Mouse (Mus musculus): ENCODE results near the gene Iscu. TPM values are rescaled to one million over a fixed set of nuclear protein-coding genes. Genes with fewer than 3 reads are reported as not detected.

Gene Iscu
- polyA plus RNA-seq, 1 experiment from 2014 or later: 105 TPM

DNA sequence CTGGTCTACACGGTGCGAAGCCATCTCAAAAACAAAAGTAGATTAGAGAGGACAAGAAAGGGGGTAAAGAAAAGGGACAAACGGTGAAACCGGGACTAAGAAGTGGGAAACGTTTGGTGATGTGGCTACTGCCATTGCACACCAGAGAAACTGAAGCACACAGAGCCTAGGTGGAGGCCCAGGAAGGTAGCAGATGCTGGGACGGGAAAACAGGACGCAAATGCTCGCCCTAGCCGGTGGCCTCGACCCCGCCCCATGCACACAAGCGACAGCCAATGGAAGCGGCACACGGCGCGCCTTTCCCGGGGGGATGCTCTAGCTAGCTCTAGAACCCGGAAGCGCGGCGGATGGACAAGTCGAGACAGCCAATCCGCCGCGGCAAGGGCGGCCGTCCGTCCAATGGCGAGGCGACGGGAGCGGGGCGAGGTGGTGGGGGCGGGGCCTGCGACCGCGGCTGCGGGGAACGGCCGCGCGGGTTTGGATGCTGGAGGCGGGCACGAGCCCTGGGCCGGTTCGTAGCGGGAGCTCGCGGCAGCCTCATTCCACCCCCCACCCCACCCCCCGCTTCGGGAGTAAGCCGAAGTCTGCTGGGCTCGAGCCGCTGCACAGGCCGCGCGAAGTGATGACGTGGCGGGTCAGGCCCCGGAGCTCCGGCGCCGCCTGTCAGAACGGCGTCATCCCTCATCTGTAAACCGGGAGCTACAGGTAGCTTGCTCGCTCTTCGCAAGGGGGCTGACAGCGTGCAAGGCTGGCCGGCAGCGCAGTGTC is 37.0 kb upstream of the Iscu start, which contains the start of gene Ficd:
Ficd (plus strand) TSS at position 459 of the 768 bp plus-strand sequence.
- Histone ChIP-seq H3K27ac (peak within 1 kb of the TSS; percentile 97), H3K9me3 (no peaks in the 10 kb centered on the region), H3K27me3 (ENCODE audit: insufficient read depth, poor library complexity, severe bottlenecking) (no peaks in the 10 kb centered on the region), H3K36me3 (peaks cover 29% of the 10 kb centered on the region), H3K4me1 (peaks cover 22% of the 10 kb centered on the region), H3K4me3 (peak within 1 kb of the TSS; percentile 75)
- 1% methylated on average over 71 of the region's 71 CpGs for WGBS
- DNase-seq (ENCODE audit: low spot score): peak; percentile 99

GRCm38 (mm10) chr5:113736113-113736502 is 36.4 kb upstream of the Iscu start:
- Histone ChIP-seq H3K4me1 (peaks cover 22% of the 10 kb centered on the region), H3K27ac (peak overlapping the region; percentile 97), H3K36me3 (peaks cover 35% of the 10 kb centered on the region), H3K9me3 (no peaks in the 10 kb centered on the region), H3K27me3 (ENCODE audit: insufficient read depth, poor library complexity, severe bottlenecking) (no peaks in the 10 kb centered on the region), H3K4me3 (peak overlapping the region; percentile 75)
- 7% methylated on average over 10 of the region's 10 CpGs for WGBS
- no peak for DNase-seq (ENCODE audit: low spot score)

DNA sequence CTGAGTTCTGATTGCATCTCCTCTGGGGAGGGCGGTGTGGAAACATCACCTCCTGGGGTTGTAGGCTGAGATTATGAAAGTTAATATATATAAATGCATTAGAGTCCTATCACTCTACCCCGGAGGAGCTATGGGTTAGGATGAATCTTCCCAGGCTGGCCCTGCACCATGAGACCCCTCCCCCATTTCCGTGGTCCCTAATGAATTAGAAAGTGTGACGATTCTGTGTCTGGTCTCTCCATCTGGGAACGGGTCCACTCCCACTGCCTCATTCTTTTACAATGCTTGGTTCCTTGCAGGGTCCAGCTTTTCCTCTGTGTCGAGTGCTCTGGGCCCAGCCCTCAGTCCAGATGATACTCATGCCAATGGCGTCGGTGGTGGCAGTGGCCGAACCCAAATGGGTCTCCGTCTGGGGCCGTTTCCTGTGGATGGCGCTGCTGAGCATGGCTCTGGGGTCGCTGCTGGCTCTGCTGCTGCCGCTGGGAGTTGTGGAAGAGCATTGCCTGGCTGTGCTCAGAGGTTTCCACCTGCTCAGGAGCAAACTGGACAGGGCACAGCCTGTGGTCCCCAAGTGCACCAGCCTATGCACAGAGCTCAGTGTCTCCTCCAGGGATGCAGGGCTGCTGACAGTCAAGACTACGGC is 35.9 kb upstream of the Iscu start:
- H3K4me1 ChIP-seq: peaks cover 22% of the 10 kb centered on the region
- H3K4me3 ChIP-seq: peak overlapping the region; percentile 75
- H3K27me3 ChIP-seq (ENCODE audit: insufficient read depth, poor library complexity, severe bottlenecking): no peaks in the 10 kb centered on the region
- 41% methylated on average over 15 of the region's 15 CpGs for WGBS
- no peaks in the 10 kb centered on the region for H3K9me3 ChIP-seq
- DNase-seq (ENCODE audit: low spot score): no peak
- H3K27ac ChIP-seq: peak overlapping the region; percentile 97; the same call in 1 of the 2 replicates
- H3K36me3 ChIP-seq: peaks cover 41% of the 10 kb centered on the region

DNA sequence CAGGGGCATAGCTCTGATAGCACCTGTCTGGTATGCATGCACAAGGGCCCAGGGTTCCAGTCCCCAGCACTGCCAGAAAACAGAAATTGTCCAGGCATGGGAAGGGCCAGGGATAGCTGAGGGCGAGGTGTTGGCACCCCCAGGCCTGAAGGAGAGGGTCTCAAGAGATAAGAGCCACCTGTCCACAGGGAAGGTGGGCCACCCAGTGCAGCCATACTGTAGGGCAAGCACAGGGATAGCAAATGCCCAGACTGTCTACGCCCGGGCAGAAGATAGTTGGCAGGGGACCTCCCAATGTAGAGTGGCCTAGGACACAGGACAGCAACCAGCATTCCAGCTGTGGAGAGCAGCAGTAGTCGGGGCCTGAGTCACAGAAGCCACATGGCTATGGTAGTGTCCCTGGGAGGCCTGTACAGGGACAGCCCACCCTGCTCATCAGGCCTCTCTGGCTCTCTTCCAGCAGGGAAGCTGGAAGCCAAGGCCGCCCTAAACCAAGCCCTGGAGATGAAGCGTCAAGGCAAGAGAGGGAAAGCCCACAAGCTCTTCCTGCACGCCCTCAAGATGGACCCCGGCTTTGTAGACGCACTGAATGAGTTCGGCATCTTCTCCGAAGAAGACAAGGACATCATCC is 34.8 kb upstream of the Iscu start:
- no peak for DNase-seq (ENCODE audit: low spot score)
- H3K4me1 ChIP-seq: peaks cover 22% of the 10 kb centered on the region
- H3K9me3 ChIP-seq: no peaks in the 10 kb centered on the region
- no peak overlapping the region for H3K4me3 ChIP-seq
- no peak overlapping the region for H3K27ac ChIP-seq
- H3K27me3 ChIP-seq (ENCODE audit: insufficient read depth, poor library complexity, severe bottlenecking): no peaks in the 10 kb centered on the region
- WGBS: 91% methylated on average over 11 of the region's 11 CpGs
- H3K36me3 ChIP-seq: peaks cover 51% of the 10 kb centered on the region

DNA sequence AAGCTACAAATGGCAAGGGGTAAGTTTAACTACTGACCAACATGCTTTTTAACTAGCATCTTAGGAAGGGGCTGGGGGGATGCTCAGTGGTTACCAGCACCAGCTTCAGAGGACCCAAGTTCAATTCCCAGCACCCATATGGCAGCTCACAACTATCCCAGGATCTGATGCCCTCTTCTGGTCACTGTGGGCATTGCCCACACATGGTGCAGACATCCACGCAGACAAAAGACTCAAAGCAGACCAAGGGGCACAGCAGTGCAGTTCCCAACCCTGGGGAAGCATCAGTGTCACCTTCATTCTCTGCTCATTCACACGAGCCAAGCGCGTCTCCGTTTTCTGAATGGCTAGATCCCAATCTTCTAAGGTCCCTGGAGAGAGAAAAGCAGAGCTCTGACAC is 24.9 kb upstream of the Iscu start:
- Histone ChIP-seq H3K36me3 (peaks cover 100% of the 10 kb centered on the region), H3K4me1 (no peaks in the 10 kb centered on the region), H3K27me3 (ENCODE audit: insufficient read depth, poor library complexity, severe bottlenecking) (no peaks in the 10 kb centered on the region), H3K4me3 (no peak overlapping the region), H3K27ac (no peak overlapping the region), H3K9me3 (no peaks in the 10 kb centered on the region)
- DNase-seq (ENCODE audit: low spot score): no peak
- WGBS: 95% methylated on average over 5 of the region's 5 CpGs

DNA sequence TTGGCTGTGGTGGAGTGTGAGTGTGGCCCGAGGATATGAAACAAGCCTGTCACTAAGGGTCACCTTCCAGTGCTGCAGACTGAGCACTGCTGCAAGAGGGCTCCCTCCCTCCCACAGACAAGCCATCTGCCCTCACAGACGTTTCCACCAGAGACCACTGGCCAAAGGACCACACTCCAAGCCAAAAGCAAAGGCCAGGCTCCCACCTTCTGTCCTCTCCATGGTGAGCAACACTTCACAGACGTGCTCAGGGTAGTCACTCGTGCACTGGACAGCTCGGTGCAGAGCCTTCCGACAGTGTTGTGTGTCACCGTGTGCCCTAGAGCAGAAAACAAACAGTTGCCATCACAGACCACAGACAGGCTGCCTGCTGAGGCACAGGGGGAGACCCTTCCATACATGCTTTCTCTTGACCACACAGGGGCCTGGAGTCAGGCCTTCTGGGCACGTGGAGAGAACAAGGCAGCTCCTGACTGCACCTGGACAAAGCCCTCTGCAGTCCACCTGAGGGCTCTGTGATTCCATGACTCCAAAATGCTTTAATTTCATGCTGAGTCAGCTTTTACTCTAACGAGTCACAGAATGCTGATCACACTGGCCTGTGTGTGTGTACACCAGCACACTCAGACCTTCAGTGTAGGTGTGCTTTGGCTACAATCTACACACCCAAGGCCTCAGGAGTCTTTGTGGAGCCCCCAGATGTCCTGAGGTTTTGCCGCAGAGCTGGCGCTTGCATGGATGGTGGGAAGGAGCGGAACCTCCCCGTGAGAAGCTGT is 23.8 kb upstream of the Iscu start:
- no peaks in the 10 kb centered on the region for H3K4me1 ChIP-seq
- H3K9me3 ChIP-seq: no peaks in the 10 kb centered on the region
- H3K36me3 ChIP-seq: peaks cover 100% of the 10 kb centered on the region
- H3K27me3 ChIP-seq (ENCODE audit: insufficient read depth, poor library complexity, severe bottlenecking): no peaks in the 10 kb centered on the region
- 94% methylated on average over 13 of the region's 13 CpGs for WGBS
- H3K27ac ChIP-seq: no peak overlapping the region
- H3K4me3 ChIP-seq: no peak overlapping the region
- DNase-seq (ENCODE audit: low spot score): no peak

DNA sequence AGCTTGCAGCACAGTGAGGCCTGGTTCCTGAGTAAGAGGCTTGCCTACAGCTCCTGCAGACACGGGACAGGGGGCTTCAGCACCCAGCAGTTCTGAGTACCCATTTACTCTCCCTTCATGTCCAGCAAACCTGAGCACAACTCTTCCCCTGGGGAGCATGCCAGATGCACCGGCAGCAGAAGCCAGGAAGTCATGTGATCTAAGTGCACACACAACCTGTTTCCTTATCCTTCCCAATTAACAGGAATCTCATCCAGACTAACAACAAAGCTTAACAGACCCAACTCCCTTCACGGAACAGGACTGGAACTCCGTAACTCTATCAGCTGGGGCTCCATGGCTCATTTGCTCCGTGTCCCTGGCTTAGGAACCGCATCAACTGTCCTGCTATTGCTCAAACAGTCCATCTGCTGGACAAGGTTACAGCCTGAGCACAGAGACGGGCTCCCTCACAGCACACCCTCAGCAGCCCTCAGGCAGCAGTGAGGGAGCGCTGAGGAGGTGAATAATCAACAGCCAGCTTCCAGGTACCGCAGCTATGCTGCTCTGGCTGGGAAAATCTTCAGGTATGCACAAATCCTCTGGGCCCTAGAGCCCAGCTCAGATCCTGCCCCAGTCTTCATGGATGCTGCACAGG is 20.9 kb upstream of the Iscu start:
- no peaks in the 10 kb centered on the region for H3K9me3 ChIP-seq
- H3K27me3 ChIP-seq (ENCODE audit: insufficient read depth, poor library complexity, severe bottlenecking): no peaks in the 10 kb centered on the region
- peaks cover 100% of the 10 kb centered on the region for H3K36me3 ChIP-seq
- 86% methylated on average over 9 of the region's 9 CpGs for WGBS
- H3K4me1 ChIP-seq: no peaks in the 10 kb centered on the region
- DNase-seq (ENCODE audit: low spot score): no peak
- H3K27ac ChIP-seq: no peak overlapping the region
- H3K4me3 ChIP-seq: no peak overlapping the region

- DNase-seq (ENCODE audit: low spot score): no peak
- Histone ChIP-seq H3K27me3 (ENCODE audit: insufficient read depth, poor library complexity, severe bottlenecking) (no peaks in the 10 kb centered on the region), H3K36me3 (peaks cover 100% of the 10 kb centered on the region), H3K9me3 (no peaks in the 10 kb centered on the region), H3K4me3 (no peak overlapping the region), H3K27ac (no peak overlapping the region), H3K4me1 (no peaks in the 10 kb centered on the region)
- 90% methylated on average over 15 of the region's 15 CpGs for WGBS
These were observed 17.1 kb upstream of the Iscu start for GRCm38 (mm10) chr5:113755347-113756030.

GRCm38 (mm10) chr5:113761585-113761984 is 11.0 kb upstream of the Iscu start:
- peaks cover 4% of the 10 kb centered on the region; the same call in 1 of the 2 replicates for H3K4me1 ChIP-seq
- H3K4me3 ChIP-seq: no peak overlapping the region
- no peaks in the 10 kb centered on the region for H3K9me3 ChIP-seq
- DNase-seq (ENCODE audit: low spot score): no peak
- H3K27me3 ChIP-seq (ENCODE audit: insufficient read depth, poor library complexity, severe bottlenecking): no peaks in the 10 kb centered on the region
- WGBS: 90% methylated on average over 2 of the region's 2 CpGs
- H3K27ac ChIP-seq: no peak overlapping the region
- H3K36me3 ChIP-seq: peaks cover 89% of the 10 kb centered on the region

DNA sequence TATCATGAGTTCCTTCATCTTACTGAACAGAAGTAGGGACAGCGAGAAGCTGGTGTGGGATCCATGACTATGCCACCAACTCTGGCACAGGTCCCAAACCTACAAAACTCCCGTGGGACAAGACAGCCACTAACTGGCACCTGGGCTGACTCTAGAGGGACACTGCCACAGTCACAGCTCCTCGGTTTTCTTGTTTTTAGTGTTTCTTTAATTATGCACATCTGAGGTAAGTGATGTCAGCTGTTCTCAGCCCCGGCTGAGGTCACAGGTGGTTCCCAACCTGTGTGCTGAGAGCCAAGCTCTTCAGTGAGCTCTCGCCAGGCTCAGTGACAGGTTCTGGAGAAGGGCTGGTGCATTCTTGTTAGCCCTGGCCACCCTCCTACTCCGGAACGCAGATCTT is 8.1 kb upstream of the Iscu start:
- Histone ChIP-seq H3K4me1 (peaks cover 13% of the 10 kb centered on the region; the same call in 1 of the 2 replicates), H3K27me3 (ENCODE audit: insufficient read depth, poor library complexity, severe bottlenecking) (no peaks in the 10 kb centered on the region), H3K27ac (no peak overlapping the region), H3K4me3 (no peak overlapping the region), H3K9me3 (no peaks in the 10 kb centered on the region), H3K36me3 (peaks cover 89% of the 10 kb centered on the region)
- WGBS: 92% methylated on average over 7 of the region's 7 CpGs
- no peak for DNase-seq (ENCODE audit: low spot score)

- WGBS: 91% methylated on average over 13 of the region's 13 CpGs
- Histone ChIP-seq H3K27ac (no peak overlapping the region), H3K27me3 (ENCODE audit: insufficient read depth, poor library complexity, severe bottlenecking) (no peaks in the 10 kb centered on the region), H3K9me3 (no peaks in the 10 kb centered on the region), H3K36me3 (peaks cover 77% of the 10 kb centered on the region), H3K4me1 (peaks cover 25% of the 10 kb centered on the region), H3K4me3 (no peak overlapping the region)
- DNase-seq (ENCODE audit: low spot score): no peak
These were observed 6.7 kb upstream of the Iscu start for GRCm38 (mm10) chr5:113765641-113766526.

Data from heart, embryonic 10.5 days (tissue).